11 mouse cellular contexts compared by ENCODE assay signal in genomic region chr8:12030363-12031116, GRCm38 (mm10).
A peak's percentile ranks its signal among the peaks of the same experiment; 100 is the strongest.
DNase-seq lines count a peak whose midpoint lies in the region; ATAC-seq lines count a peak whose summit lies in the region.
"Had no signal": no experiment of that assay in that cellular context is flagged by ENCODE, and none has a peak within 500 bp of the region (broad histone marks: within the 10 kb centered on the region; RNA-seq: fewer than 3 reads in every experiment).

No protein-coding gene starts in this region.

- no peak overlapping the region for H3K27ac ChIP-seq in hindbrain, embryonic 14.5 days
- no peak overlapping the region for H3K27ac ChIP-seq in neural tube, embryonic 12.5 days
- H3K27ac ChIP-seq: embryonic facial prominence, embryonic 15.5 days; layer of hippocampus, adult 2 months; limb, embryonic 15.5 days had no signal

- H3K36me3 ChIP-seq in hindbrain, embryonic 14.5 days (replicated peaks; ENCODE audit: control insufficient read depth, insufficient read depth), result no peaks in the 10 kb centered on the region
- H3K36me3 ChIP-seq in neural tube, embryonic 12.5 days, result no peaks in the 10 kb centered on the region
- H3K36me3 ChIP-seq: embryonic facial prominence, embryonic 15.5 days; limb, embryonic 15.5 days had no signal

- no peaks in the 10 kb centered on the region for H3K9me3 ChIP-seq in hindbrain, embryonic 14.5 days (ENCODE audit: control insufficient read depth, low read length)
- H3K9me3 ChIP-seq in neural tube, embryonic 12.5 days, result no peaks in the 10 kb centered on the region
- H3K9me3 ChIP-seq: embryonic facial prominence, embryonic 15.5 days; limb, embryonic 15.5 days had no signal

- 22% methylated on average over 22 of the region's 22 CpGs for WGBS in hindbrain, embryonic 14.5 days
- 50% methylated on average over 22 of the region's 22 CpGs for WGBS in neural tube, embryonic 12.5 days

- H3K4me3 ChIP-seq in hindbrain, embryonic 14.5 days (replicated peaks; ENCODE audit: low read length), result no peak overlapping the region
- no peak overlapping the region for H3K4me3 ChIP-seq in neural tube, embryonic 12.5 days
- H3K4me3 ChIP-seq: embryonic facial prominence, embryonic 15.5 days; layer of hippocampus, adult 2 months; limb, embryonic 15.5 days had no signal

- peaks cover 10% of the 10 kb centered on the region for H3K4me1 ChIP-seq in hindbrain, embryonic 14.5 days (replicated peaks; ENCODE audit: control insufficient read depth, insufficient read depth, low read length)
- H3K4me1 ChIP-seq in neural tube, embryonic 12.5 days, result peaks cover 11% of the 10 kb centered on the region; the same call in 1 of the 2 replicates

- peak; percentile 84 for ATAC-seq in hindbrain, embryonic 14.5 days (ENCODE audit: low FRiP score)
- peak; percentile 89 for ATAC-seq in neural tube, embryonic 12.5 days (ENCODE audit: low FRiP score, low read depth)

- DNase-seq in layer of hippocampus, adult 11-12 months (ENCODE audit: low spot score), result peak; percentile 14
- no peak for DNase-seq in layer of hippocampus, adult 9-10 months (ENCODE audit: low spot score)
- peak; percentile 68 to 73 for DNase-seq in cerebellum, postnatal 10 days
- DNase-seq in hindbrain, embryonic 14.5 days (ENCODE audit: low spot score), result peak; percentile 79
- no peak for DNase-seq in kidney, adult 9 months
- no peak for DNase-seq in heart, adult 8-10 months (ENCODE audit: low spot score)
- DNase-seq in heart, postnatal 4 days, result no peak

- no peak overlapping the region for H3K9ac ChIP-seq in hindbrain, embryonic 14.5 days
- H3K9ac ChIP-seq in neural tube, embryonic 12.5 days, result no peak overlapping the region
- H3K9ac ChIP-seq: embryonic facial prominence, embryonic 15.5 days; limb, embryonic 15.5 days had no signal

- peak overlapping the region; percentile 21; the same call in 1 of the 2 replicates for H3K4me2 ChIP-seq in hindbrain, embryonic 14.5 days (replicated peaks)
- H3K4me2 ChIP-seq in neural tube, embryonic 12.5 days (replicated peaks), result no peak overlapping the region
- H3K4me2 ChIP-seq: embryonic facial prominence, embryonic 15.5 days; limb, embryonic 15.5 days had no signal

- peaks cover 44% of the 10 kb centered on the region for H3K27me3 ChIP-seq in hindbrain, embryonic 14.5 days (ENCODE audit: control insufficient read depth, insufficient read depth, low read length)
- H3K27me3 ChIP-seq in neural tube, embryonic 12.5 days (replicated peaks), result peaks cover 11% of the 10 kb centered on the region
- H3K27me3 ChIP-seq: embryonic facial prominence, embryonic 15.5 days had no signal

Comparison
In these comparisons a context has a peak if more than half of its experiments do, and no peak if none do; other contexts are left out.
1. DNase-seq: peak in layer of hippocampus, adult 11-12 months (single experiment), cerebellum, postnatal 10 days (2 of 2) and hindbrain, embryonic 14.5 days (single experiment); none in layer of hippocampus, adult 9-10 months (single experiment), kidney, adult 9 months (single experiment), heart, adult 8-10 months (single experiment) and heart, postnatal 4 days (single experiment).